Mouse (Mus musculus) MEL (cell line): Measurements from ENCODE around the gene Pigt. TPM values are rescaled to one million over a fixed set of nuclear protein-coding genes. Genes with fewer than 3 reads are reported as not detected.

Experiments
- DNase-seq: peaks from one replicate; pipeline ENCODE4 v3.0.0; 2011; ENCODE audit warnings: low read depth, low spot score
- H3K27ac ChIP-seq: 2 replicates; pipeline ENCODE4 v1.5.1; 2012; ENCODE audit warnings: low read depth, mild to moderate bottlenecking, control low read depth, low read length, moderate library complexity; ENCODE audit not compliant: control insufficient read depth
- H3K27me3 ChIP-seq, 2 experiments: fragments of 150-350 bp in 1 of 2; sonication (generic) in 1 of 2; 2 replicates each; pipeline ENCODE4 v1.6.1; 2012; ENCODE audit warnings: low read length in 2 of 2, mild to moderate bottlenecking in 2 of 2, improper control_type of control experiment in 1 of 2, moderate library complexity in 1 of 2; ENCODE audit not compliant: insufficient read depth in 2 of 2, control insufficient read depth in 1 of 2
- H3K36me3 ChIP-seq, 2 experiments: 2 replicates each; pipeline ENCODE4 v1.6.1; 2012 to 2014; ENCODE audit warnings: low read length in 2 of 2, improper control_type of control experiment in 1 of 2, inconsistent platforms in 1 of 2, mild to moderate bottlenecking in 1 of 2; ENCODE audit not compliant: insufficient read depth in 2 of 2, control insufficient read depth in 1 of 2
- H3K4me1 ChIP-seq, 2 experiments: fragments of 150-350 bp in 1 of 2; sonication (generic) in 1 of 2; 2 replicates each; pipeline ENCODE4 v1.6.1; 2012; ENCODE audit warnings: low read length in 2 of 2, improper control_type of control experiment in 1 of 2, mild to moderate bottlenecking in 1 of 2; ENCODE audit not compliant: insufficient read depth in 2 of 2, control insufficient read depth in 1 of 2
- H3K4me3 ChIP-seq, 2 experiments: fragments of 150-350 bp in 1 of 2; sonication (generic) in 1 of 2; 2 replicates each; pipeline ENCODE4 v1.5.1; 2012; ENCODE audit warnings: low read depth in 2 of 2, low read length in 2 of 2, mild to moderate bottlenecking in 2 of 2, moderate library complexity in 2 of 2, control low read depth in 1 of 2, improper control_type of control experiment in 1 of 2; ENCODE audit not compliant: control insufficient read depth in 1 of 2, insufficient read depth in 1 of 2
- H3K79me2 ChIP-seq: 2 replicates; pipeline ENCODE4 v1.6.1; 2012; ENCODE audit warnings: mild to moderate bottlenecking, low read length, moderate library complexity; ENCODE audit not compliant: control insufficient read depth, poor library complexity, insufficient read depth
- H3K9ac ChIP-seq: 2 replicates; pipeline ENCODE4 v1.6.1; 2012; ENCODE audit warnings: low read depth, mild to moderate bottlenecking, control low read depth, low read length, moderate library complexity; ENCODE audit not compliant: control insufficient read depth, poor library complexity, severe bottlenecking
- H3K9me3 ChIP-seq: fragments of 150-350 bp; sonication (generic); replicated peaks from 2 replicates; pipeline ENCODE4 v1.6.1; 2012; ENCODE audit warnings: mild to moderate bottlenecking, low read length, improper control_type of control experiment, moderate library complexity; ENCODE audit not compliant: insufficient read depth
- BHLHE40 ChIP-seq: IDR thresholded peaks from 2 replicates; pipeline ENCODE4 v1.6.1; 2012; ENCODE audit warnings: low read depth, mild to moderate bottlenecking, inconsistent platforms, low read length, improper control_type of control experiment, borderline replicate concordance
- CTCF ChIP-seq, 3 experiments: IDR thresholded peaks in 2 of 3; conservative IDR thresholded peaks in 1 of 3; 2 replicates each; pipeline ENCODE4 v1.5.1; 2011 to 2012; ENCODE audit warnings: low read length in 3 of 3, low read depth in 2 of 3, mild to moderate bottlenecking in 2 of 3, improper control_type of control experiment in 1 of 3, inconsistent platforms in 1 of 3, mixed read lengths in 1 of 3, moderate library complexity in 1 of 3; ENCODE audit not compliant: control insufficient read depth in 1 of 3, insufficient read depth in 1 of 3, poor library complexity in 1 of 3, severe bottlenecking in 1 of 3
- JUND ChIP-seq: IDR thresholded peaks from 2 replicates; pipeline ENCODE4 v1.6.1; 2011; ENCODE audit warnings: low read depth, mild to moderate bottlenecking, improper control_type of control experiment, low read length
- MAX ChIP-seq: IDR thresholded peaks from 2 replicates; pipeline ENCODE4 v1.6.1; 2011; ENCODE audit warnings: low read length, improper control_type of control experiment
- MEF2A ChIP-seq: IDR thresholded peaks from 2 replicates; pipeline ENCODE4 v1.6.1; 2014; ENCODE audit warnings: low read depth, mild to moderate bottlenecking, inconsistent platforms, low read length, improper control_type of control experiment; ENCODE audit not compliant: poor library complexity, insufficient replicate concordance, severe bottlenecking; ENCODE audit errors: extremely low read depth
- MXI1 ChIP-seq: IDR thresholded peaks from 2 replicates; pipeline ENCODE4 v1.6.1; 2011; ENCODE audit warnings: mild to moderate bottlenecking, low read depth, low read length, improper control_type of control experiment
- MYC ChIP-seq: IDR thresholded peaks from 2 replicates; pipeline ENCODE4 v1.6.1; 2011; ENCODE audit warnings: low read depth, mild to moderate bottlenecking, low read length, improper control_type of control experiment, moderate library complexity
- POLR2A ChIP-seq, 2 experiments: IDR thresholded peaks; 2 replicates each; pipeline ENCODE4 v1.6.1; 2011 to 2012; ENCODE audit warnings: low read length in 2 of 2, mild to moderate bottlenecking in 2 of 2, control low read depth in 1 of 2, improper control_type of control experiment in 1 of 2, low read depth in 1 of 2, moderate library complexity in 1 of 2; ENCODE audit not compliant: control insufficient read depth in 1 of 2, insufficient read depth in 1 of 2, poor library complexity in 1 of 2
- POLR2AphosphoS5 ChIP-seq: IDR thresholded peaks from 2 replicates; pipeline ENCODE4 v1.6.1; 2012; ENCODE audit warnings: low read depth, borderline replicate concordance, mild to moderate bottlenecking, inconsistent platforms, low read length, moderate library complexity, mixed read lengths
- RAD21 ChIP-seq: IDR thresholded peaks from 2 replicates; pipeline ENCODE4 v1.6.1; 2011; ENCODE audit warnings: mild to moderate bottlenecking, low read depth, low read length, improper control_type of control experiment
- RCOR1 ChIP-seq: IDR thresholded peaks from 2 replicates; pipeline ENCODE4 v1.6.1; 2012; ENCODE audit warnings: low read depth, mild to moderate bottlenecking, inconsistent platforms, low read length, improper control_type of control experiment
- SIN3A ChIP-seq: IDR thresholded peaks from 2 replicates; pipeline ENCODE4 v1.6.1; 2012; ENCODE audit warnings: low read length, improper control_type of control experiment, inconsistent platforms
- SMC3 ChIP-seq: IDR thresholded peaks from 2 replicates; pipeline ENCODE4 v1.6.1; 2011; ENCODE audit warnings: low read depth, low read length, improper control_type of control experiment
- TCF12 ChIP-seq: IDR thresholded peaks from 2 replicates; pipeline ENCODE4 v1.6.1; 2014; ENCODE audit warnings: low read depth, mild to moderate bottlenecking, inconsistent platforms, low read length, improper control_type of control experiment, moderate library complexity
- UBTF ChIP-seq: IDR thresholded peaks from 2 replicates; pipeline ENCODE4 v1.6.1; 2012; ENCODE audit warnings: low read depth, mild to moderate bottlenecking, inconsistent platforms, low read length, improper control_type of control experiment, moderate library complexity, borderline replicate concordance; ENCODE audit not compliant: insufficient read depth
- USF1 ChIP-seq: IDR thresholded peaks from 2 replicates; pipeline ENCODE4 v1.6.1; 2014; ENCODE audit warnings: low read depth, mild to moderate bottlenecking, inconsistent platforms, low read length, improper control_type of control experiment, moderate library complexity
- ZC3H11A ChIP-seq: IDR thresholded peaks from 2 replicates; pipeline ENCODE4 v1.6.1; 2012; ENCODE audit warnings: low read depth, mild to moderate bottlenecking, inconsistent platforms, low read length, improper control_type of control experiment
- ZKSCAN1 ChIP-seq: IDR thresholded peaks from 2 replicates; pipeline ENCODE4 v1.6.1; 2012; ENCODE audit warnings: low read depth, mild to moderate bottlenecking, inconsistent platforms, low read length, improper control_type of control experiment, moderate library complexity
- polyA plus RNA-seq, 2 experiments: library from polyadenylated mRNA; stranded (reverse) in 1 of 2; unstranded in 1 of 2; fragments of >175 nt in 1 of 2; fragments of >200 nt in 1 of 2; gene quantifications; 2 replicates each; pipeline versions ENCODE4 v1.2.1 to v1.2.4; 2012; ENCODE audit warnings: low replicate concordance in 2 of 2, low read depth in 1 of 2; ENCODE audit not compliant: insufficient read length in 2 of 2, insufficient read depth in 1 of 2, missing spikeins in 1 of 2
- total RNA-seq: library from RNA; depleted of rRNA; stranded (reverse); fragments of 300-350 nt; gene quantifications from 2 replicates; pipeline ENCODE4 v1.2.3, GENCODE M21; 2012

The Pigt gene
- total and polyA plus RNA-seq, 3 experiments, result 39.8 to 115 TPM; not detected in 1

DNA sequence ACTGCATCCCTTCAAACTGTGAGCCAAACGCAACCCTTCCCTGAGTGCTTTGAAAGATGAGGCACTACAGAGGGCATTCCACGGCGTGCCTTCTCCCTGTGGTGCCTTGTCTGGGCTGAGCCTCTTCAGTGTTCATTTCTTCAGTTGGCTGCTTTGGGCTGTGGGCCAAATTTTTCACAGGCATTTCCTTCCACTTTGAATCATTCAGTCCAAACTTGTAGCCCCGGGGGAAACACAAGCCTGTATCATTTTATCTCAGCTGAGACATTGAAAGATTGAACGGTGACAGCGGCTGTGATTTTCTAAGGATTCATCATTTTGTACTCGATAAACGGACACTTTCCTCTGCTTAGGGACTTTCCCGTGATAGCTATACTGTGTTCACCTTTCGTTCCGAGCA lies 19.3 kb downstream of the Pigt start:
- TF ChIP-seq SIN3A (no peak), RCOR1 (peak; percentile 72; the same call in 1 of the 2 replicates)
- no peaks in the 10 kb centered on the region for H3K27me3 ChIP-seq
- H3K36me3 ChIP-seq, result peaks cover 0 to 8% of the 10 kb centered on the region in 2 experiments; a peak in 2 of 4 replicates
- peaks cover 0 to 13% of the 10 kb centered on the region in 2 experiments; a peak in 2 of 4 replicates for H3K4me1 ChIP-seq
- no peaks in the 10 kb centered on the region for H3K9me3 ChIP-seq
- no peak overlapping the region for H3K9ac ChIP-seq
- DNase-seq, result peak; percentile 44
- H3K79me2 ChIP-seq, result no peaks in the 10 kb centered on the region
- H3K4me3 ChIP-seq, result no peak overlapping the region
- no peak overlapping the region for H3K27ac ChIP-seq

DNA sequence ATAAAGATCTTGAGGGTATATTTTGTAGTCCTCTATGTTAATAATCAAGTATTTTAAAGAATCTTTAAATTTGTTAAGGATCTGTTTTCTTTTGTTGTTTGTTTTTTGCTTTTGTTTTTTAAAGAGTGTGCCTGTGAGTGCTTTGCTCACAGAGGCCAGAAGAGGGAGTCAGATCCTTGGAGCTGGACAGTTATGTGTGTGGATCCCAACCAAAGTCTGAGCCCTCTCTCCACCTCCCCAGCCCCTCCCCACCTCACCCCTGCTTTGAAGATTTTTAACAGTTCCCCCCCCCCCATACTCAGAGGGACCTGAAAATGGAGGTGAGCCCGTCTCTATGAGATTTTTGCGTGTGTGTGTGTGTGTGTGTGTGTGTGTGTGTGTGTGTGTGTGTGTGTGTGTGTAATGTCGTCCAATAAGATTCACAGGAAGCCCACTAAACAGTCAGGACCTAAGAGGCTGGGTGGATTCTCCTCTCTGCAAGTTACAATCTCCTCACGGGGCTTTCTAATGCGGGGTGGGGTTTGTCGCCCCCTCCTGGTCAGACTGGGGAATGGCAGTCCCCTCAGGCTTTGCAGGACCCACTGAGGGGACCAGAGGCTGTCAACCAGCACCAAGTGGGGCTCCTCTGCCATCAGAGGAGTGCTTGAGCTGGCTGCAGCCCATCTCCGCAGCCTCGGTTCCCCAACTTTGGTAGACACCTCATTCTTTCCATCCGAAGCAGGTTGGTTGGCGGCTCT lies 20.3 kb downstream of the Pigt start:
- DNase-seq, result peak; percentile 75
- peak; percentile 70 for TF ChIP-seq SMC3
- peak; percentile 81 to 96 (median 83) for TF ChIP-seq CTCF (IDR thresholded peaks at IDR 0.05 in 2 of 3, conservative IDR thresholded peaks at IDR 0.05 in 1 of 3; ENCODE audit: control insufficient read depth in 1 of 3, insufficient read depth in 1 of 3, low read depth in 2 of 3, low read length in 3 of 3, poor library complexity in 1 of 3, severe bottlenecking in 1 of 3)
- no peak for TF ChIP-seq USF1
- TF ChIP-seq ZC3H11A, result peak; percentile 61
- peak; percentile 69 for TF ChIP-seq RAD21
- no peak for TF ChIP-seq ZKSCAN1
- H3K4me3 ChIP-seq, result no peak overlapping the region
- no peak overlapping the region for H3K9ac ChIP-seq
- peaks cover 2 to 15% of the 10 kb centered on the region in 2 experiments for H3K4me1 ChIP-seq
- H3K27me3 ChIP-seq, result no peaks in the 10 kb centered on the region
- no peaks in the 10 kb centered on the region; the same call in 1 of the 2 replicates for H3K79me2 ChIP-seq
- no peak overlapping the region for H3K27ac ChIP-seq
- peaks cover 0 to 9% of the 10 kb centered on the region in 2 experiments; a peak in 2 of 4 replicates for H3K36me3 ChIP-seq
- H3K9me3 ChIP-seq, result no peaks in the 10 kb centered on the region

DNA sequence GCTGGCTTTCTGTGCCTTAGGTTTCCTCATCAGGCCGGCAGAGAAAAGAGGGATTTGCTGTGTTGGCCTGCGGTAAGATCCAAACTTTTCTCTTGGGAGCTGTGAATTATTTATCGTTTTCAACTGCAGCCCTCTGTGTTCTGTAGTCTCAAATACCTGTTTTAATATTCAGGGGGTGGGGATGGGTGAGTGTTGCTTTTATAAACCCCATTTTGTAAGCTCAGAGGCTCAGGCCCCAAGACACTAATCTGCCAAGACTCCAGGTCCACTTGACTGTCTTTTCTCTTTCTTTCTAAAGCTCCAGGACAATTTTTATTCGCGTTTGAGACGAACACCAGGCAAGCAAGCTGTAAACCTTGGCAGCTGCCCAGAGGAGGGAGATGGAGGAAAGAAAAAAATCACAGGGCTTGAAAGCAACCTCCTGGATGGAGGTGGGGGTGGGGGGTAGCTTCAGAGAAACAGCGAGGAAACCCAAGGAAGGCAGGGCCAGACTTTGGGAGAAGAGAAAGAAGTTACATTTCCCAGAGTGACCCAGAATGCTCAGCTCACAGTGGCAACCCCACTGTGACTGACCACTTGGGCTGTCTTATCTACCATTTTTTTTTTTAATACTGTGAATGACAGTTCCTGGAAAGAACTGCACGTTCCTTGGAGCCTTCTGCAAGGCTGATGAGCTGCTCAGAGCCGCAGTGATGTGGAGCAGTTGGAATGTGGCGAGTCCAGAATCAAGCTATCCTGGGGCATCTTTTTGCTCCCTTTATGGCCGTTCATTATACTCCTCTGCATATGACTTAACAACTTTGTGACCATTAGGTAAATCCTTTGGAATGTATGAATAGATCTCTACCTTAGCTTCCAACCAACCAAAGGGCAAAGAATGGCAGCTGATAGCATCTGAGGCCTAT lies 21.2 kb downstream of the Pigt start:
- peaks cover 2 to 16% of the 10 kb centered on the region in 2 experiments for H3K4me1 ChIP-seq
- peaks cover under 1% of the 10 kb centered on the region; the same call in 1 of the 2 replicates for H3K79me2 ChIP-seq
- no peak for TF ChIP-seq MXI1
- TF ChIP-seq MYC, result no peak
- no peak for TF ChIP-seq POLR2AphosphoS5
- no peak for TF ChIP-seq USF1
- TF ChIP-seq BHLHE40, result no peak
- TF ChIP-seq POLR2A (IDR thresholded peaks at IDR 0.05; ENCODE audit: control insufficient read depth in 1 of 2, insufficient read depth in 1 of 2, low read depth in 1 of 2, low read length in 2 of 2, poor library complexity in 1 of 2), result no peak
- no peak for TF ChIP-seq UBTF
- TF ChIP-seq MEF2A, result no peak
- TF ChIP-seq CTCF (IDR thresholded peaks at IDR 0.05 in 2 of 3, conservative IDR thresholded peaks at IDR 0.05 in 1 of 3; ENCODE audit: control insufficient read depth in 1 of 3, insufficient read depth in 1 of 3, low read depth in 2 of 3, low read length in 3 of 3, poor library complexity in 1 of 3, severe bottlenecking in 1 of 3), result no peak
- TF ChIP-seq JUND, result no peak
- TF ChIP-seq TCF12, result no peak
- no peak for TF ChIP-seq MAX
- no peak for TF ChIP-seq ZC3H11A

More for the DNA sequence above, 21.2 kb downstream of the Pigt start:
- H3K36me3 ChIP-seq, result peaks cover 0 to 12% of the 10 kb centered on the region in 2 experiments; a peak in 2 of 4 replicates
- no peaks in the 10 kb centered on the region for H3K27me3 ChIP-seq
- no peaks in the 10 kb centered on the region for H3K9me3 ChIP-seq
- H3K4me3 ChIP-seq, result no peak overlapping the region
- H3K27ac ChIP-seq, result no peak overlapping the region
- DNase-seq, result no peak
- no peak overlapping the region for H3K9ac ChIP-seq
